Mouse (Mus musculus): ENCODE results near the gene Tgfbi. TPM values are rescaled to one million over a fixed set of nuclear protein-coding genes. Genes with fewer than 3 reads are reported as not detected.

The Tgfbi gene
- polyA plus RNA-seq, 1 experiment from 2014 or later = 48.2 TPM

Other genes with a start within 250 kb of the Tgfbi start
- gene Gm3045, start 182.9 kb upstream of the Tgfbi start, polyA plus RNA-seq (2014; fragmentation: Nextera tagmentation; extraction: Ambion mirVana) = not detected in 2 replicates
- 0.07 TPM in 1 of 2 replicates, not detected in the other for gene Slc25a48, start 171.2 kb upstream of the Tgfbi start, polyA plus RNA-seq (2014; fragmentation: Nextera tagmentation; extraction: Ambion mirVana)
- gene Il9, start 127.3 kb upstream of the Tgfbi start, polyA plus RNA-seq (2014; fragmentation: Nextera tagmentation; extraction: Ambion mirVana) = not detected in 2 replicates
- gene Fbxl21, start 87.1 kb upstream of the Tgfbi start, polyA plus RNA-seq (2014; fragmentation: Nextera tagmentation; extraction: Ambion mirVana) = 1.5 and 2.0 TPM in 2 replicates
- gene Lect2, start 61.0 kb upstream of the Tgfbi start, polyA plus RNA-seq (2014; fragmentation: Nextera tagmentation; extraction: Ambion mirVana) = not detected in 2 replicates
- gene Smad5, start 93.5 kb downstream of the Tgfbi start, polyA plus RNA-seq (2014; fragmentation: Nextera tagmentation; extraction: Ambion mirVana) = 67.3 and 71.1 TPM in 2 replicates
- gene Gm45623, start 144.3 kb downstream of the Tgfbi start, polyA plus RNA-seq (2014; fragmentation: Nextera tagmentation; extraction: Ambion mirVana) = not detected in 2 replicates

All from limb, embryonic 11.5 days (tissue).